Mouse (Mus musculus) limb, embryonic 12.5 days (tissue): ENCODE measurements around the gene Mlycd. TPM values are rescaled to one million over a fixed set of nuclear protein-coding genes. Genes with fewer than 3 reads are reported as not detected.

Experiments
- ATAC-seq: fragments of 200-750 bp; cut with Nextera tagmentation; 2 replicates; pipeline ENCODE4 v1.8.0; 2017; ENCODE audit warnings: low read depth, moderate TSS enrichment; ENCODE audit not compliant: insufficient number of reproducible peaks, insufficient read depth, low FRiP score, low TSS enrichment
- H3K27ac ChIP-seq: fragments of 300-500 bp; sonication (generic); 2 replicates; pipeline ENCODE4 v1.5.1; 2016; ENCODE audit warnings: mild to moderate bottlenecking, moderate library complexity
- H3K27me3 ChIP-seq: fragments of 300-500 bp; sonication (generic); 2 replicates; pipeline ENCODE4 v1.6.1; 2016; ENCODE audit warnings: mild to moderate bottlenecking, moderate library complexity
- H3K36me3 ChIP-seq: fragments of 300-500 bp; sonication (generic); 2 replicates; pipeline ENCODE4 v1.6.1; 2016; ENCODE audit warnings: mild to moderate bottlenecking, moderate library complexity
- H3K4me1 ChIP-seq: fragments of 300-500 bp; sonication (generic); replicated peaks from 2 replicates; pipeline ENCODE4 v1.6.1; 2016
- H3K4me2 ChIP-seq: fragments of 300-500 bp; sonication (generic); 2 replicates; pipeline ENCODE4 v1.6.1; 2016; ENCODE audit warnings: mild to moderate bottlenecking, moderate library complexity
- H3K4me3 ChIP-seq: fragments of 300-500 bp; sonication (generic); replicated peaks from 2 replicates; pipeline ENCODE4 v1.5.1; 2016; ENCODE audit warnings: mild to moderate bottlenecking
- H3K9ac ChIP-seq: fragments of 300-500 bp; sonication (generic); replicated peaks from 2 replicates; pipeline ENCODE4 v1.6.1; 2016; ENCODE audit warnings: mild to moderate bottlenecking, moderate library complexity
- H3K9me3 ChIP-seq: fragments of 300-500 bp; sonication (generic); 2 replicates; pipeline ENCODE4 v1.6.1; 2016; ENCODE audit warnings: mild to moderate bottlenecking, moderate library complexity
- WGBS: fragments of 180-500 bp; shearing (Covaris S2); methylation state at CpG from one replicate; pipeline ENCODE4 v1.1.7; 2016; 5-methylcytosine and 5-hydroxymethylcytosine counted together
- polyA plus RNA-seq: library from polyadenylated mRNA; unstranded; fragments of >200 nt; fragmentation: Nextera tagmentation; extraction: Ambion mirVana; gene quantifications from 2 replicates; pipeline ENCODE4 v1.2.1, GENCODE M21; 2016

Mlycd gene
- polyA plus RNA-seq, 1 experiment from 2014 or later = 10.5 TPM

- Histone ChIP-seq H3K27ac (no peak overlapping the region), H3K9ac (no peak overlapping the region), H3K36me3 (no peaks in the 10 kb centered on the region), H3K4me3 (no peak overlapping the region), H3K9me3 (0 out of 2 replicates have a peak, but pooled peaks cover 2% of the 10 kb centered on the region), H3K4me1 (no peaks in the 10 kb centered on the region), H3K4me2 (no peak overlapping the region), H3K27me3 (peaks cover 6% of the 10 kb centered on the region)
- WGBS = 73% methylated on average over 7 of the region's 7 CpGs
- no peak for ATAC-seq
These were observed 16.2 kb upstream of the Mlycd start for GRCm38 (mm10) chr8:119378476-119378875.

GRCm38 (mm10) chr8:119380619-119381018, 14.1 kb upstream of the Mlycd start:
- H3K4me1 ChIP-seq = no peaks in the 10 kb centered on the region
- H3K4me3 ChIP-seq = no peak overlapping the region
- H3K9me3 ChIP-seq = 0 out of 2 replicates have a peak, but pooled peaks cover 2% of the 10 kb centered on the region
- H3K4me2 ChIP-seq = no peak overlapping the region
- no peak for ATAC-seq
- peaks cover 22% of the 10 kb centered on the region for H3K27me3 ChIP-seq
- no peaks in the 10 kb centered on the region for H3K36me3 ChIP-seq
- H3K27ac ChIP-seq = no peak overlapping the region
- H3K9ac ChIP-seq = no peak overlapping the region
- WGBS = 40% methylated on average over 4 of the region's 4 CpGs

- Histone ChIP-seq H3K4me3 (no peak overlapping the region), H3K27ac (no peak overlapping the region), H3K9me3 (0 out of 2 replicates have a peak, but pooled peaks cover 2% of the 10 kb centered on the region), H3K4me2 (no peak overlapping the region), H3K4me1 (no peaks in the 10 kb centered on the region), H3K9ac (no peak overlapping the region), H3K27me3 (peaks cover 54% of the 10 kb centered on the region), H3K36me3 (no peaks in the 10 kb centered on the region)
- 23% methylated on average over 10 of the region's 10 CpGs for WGBS
- no peak for ATAC-seq
These were observed 10.2 kb upstream of the Mlycd start for GRCm38 (mm10) chr8:119384478-119384877.

- H3K27ac ChIP-seq = no peak overlapping the region
- 0 out of 2 replicates have a peak, but pooled peaks cover 2% of the 10 kb centered on the region for H3K9me3 ChIP-seq
- WGBS = 75% methylated on average over 6 of the region's 6 CpGs
- no peaks in the 10 kb centered on the region for H3K36me3 ChIP-seq
- no peak overlapping the region for H3K9ac ChIP-seq
- no peaks in the 10 kb centered on the region for H3K4me1 ChIP-seq
- no peak overlapping the region for H3K4me2 ChIP-seq
- no peak for ATAC-seq
- peaks cover 60% of the 10 kb centered on the region for H3K27me3 ChIP-seq
- H3K4me3 ChIP-seq = no peak overlapping the region
These were observed 8.8 kb upstream of the Mlycd start for GRCm38 (mm10) chr8:119385854-119386253.

- no peaks in the 10 kb centered on the region for H3K4me1 ChIP-seq
- H3K9ac ChIP-seq = no peak overlapping the region
- H3K27ac ChIP-seq = no peak overlapping the region
- H3K4me2 ChIP-seq = no peak overlapping the region
- H3K4me3 ChIP-seq = no peak overlapping the region
- 77% methylated on average over 6 of the region's 6 CpGs for WGBS
- 0 out of 2 replicates have a peak, but pooled peaks cover 2% of the 10 kb centered on the region for H3K9me3 ChIP-seq
- H3K36me3 ChIP-seq = no peaks in the 10 kb centered on the region
- peaks cover 68% of the 10 kb centered on the region for H3K27me3 ChIP-seq
- no peak for ATAC-seq
These were observed 7.7 kb upstream of the Mlycd start for GRCm38 (mm10) chr8:119386988-119387387.

GRCm38 (mm10) chr8:119394097-119394496, 581 bp upstream of the Mlycd start:
- peak overlapping the region; percentile 99 for H3K4me2 ChIP-seq
- H3K9ac ChIP-seq = peak overlapping the region; percentile 90
- H3K4me1 ChIP-seq = peaks cover 12% of the 10 kb centered on the region
- no peaks in the 10 kb centered on the region for H3K9me3 ChIP-seq
- H3K27ac ChIP-seq = no peak overlapping the region
- WGBS = 81% methylated on average over 9 of the region's 9 CpGs
- peaks cover 72% of the 10 kb centered on the region for H3K27me3 ChIP-seq
- ATAC-seq = no peak; the same call in 1 of the 2 replicates
- peak overlapping the region; percentile 91 for H3K4me3 ChIP-seq
- H3K36me3 ChIP-seq = no peaks in the 10 kb centered on the region

GRCm38 (mm10) chr8:119395072-119395950, 633 bp downstream of the Mlycd start:
- Histone ChIP-seq H3K27me3 (peaks cover 80% of the 10 kb centered on the region), H3K27ac (peak overlapping the region; percentile 72)
- 7% methylated on average over 80 of the region's 83 CpGs for WGBS

GRCm38 (mm10) chr8:119398558-119398957, 3.9 kb downstream of the Mlycd start:
- Histone ChIP-seq H3K36me3 (no peaks in the 10 kb centered on the region), H3K4me3 (no peak overlapping the region), H3K4me1 (peaks cover 12% of the 10 kb centered on the region), H3K9me3 (no peaks in the 10 kb centered on the region), H3K9ac (no peak overlapping the region), H3K27ac (no peak overlapping the region), H3K4me2 (no peak overlapping the region), H3K27me3 (peaks cover 62% of the 10 kb centered on the region)
- 85% methylated on average over 9 of the region's 9 CpGs for WGBS
- ATAC-seq = no peak

More at GRCm38 (mm10) chr8:119395072-119395950, 633 bp downstream of the Mlycd start:
- peak overlapping the region; percentile 91 for H3K4me3 ChIP-seq
- peaks cover 12% of the 10 kb centered on the region for H3K4me1 ChIP-seq
- peak overlapping the region; percentile 99 for H3K4me2 ChIP-seq
- peak overlapping the region; percentile 90 for H3K9ac ChIP-seq
- H3K36me3 ChIP-seq = no peaks in the 10 kb centered on the region
- ATAC-seq = 0 out of 2 replicates have a peak, but pooled peaks have one; percentile 33
- H3K9me3 ChIP-seq = no peaks in the 10 kb centered on the region

- Histone ChIP-seq H3K36me3 (no peaks in the 10 kb centered on the region; the same call in 1 of the 2 replicates), H3K27ac (no peak overlapping the region), H3K4me1 (peaks cover 10% of the 10 kb centered on the region), H3K9ac (no peak overlapping the region), H3K4me3 (no peak overlapping the region), H3K4me2 (no peak overlapping the region), H3K27me3 (peaks cover 55% of the 10 kb centered on the region), H3K9me3 (no peaks in the 10 kb centered on the region)
- ATAC-seq = no peak
- 74% methylated on average over 6 of the region's 6 CpGs for WGBS
These were observed 4.6 kb downstream of the Mlycd start for GRCm38 (mm10) chr8:119399255-119399654.

- peaks cover 50% of the 10 kb centered on the region for H3K27me3 ChIP-seq
- no peak overlapping the region for H3K4me2 ChIP-seq
- H3K36me3 ChIP-seq = peaks cover 7% of the 10 kb centered on the region; the same call in 1 of the 2 replicates
- no peaks in the 10 kb centered on the region for H3K9me3 ChIP-seq
- no peak overlapping the region for H3K9ac ChIP-seq
- H3K27ac ChIP-seq = no peak overlapping the region
- H3K4me3 ChIP-seq = no peak overlapping the region
- WGBS = 83% methylated on average over 9 of the region's 9 CpGs
- H3K4me1 ChIP-seq = peaks cover 8% of the 10 kb centered on the region
- no peak for ATAC-seq
These were observed 5.5 kb downstream of the Mlycd start for GRCm38 (mm10) chr8:119400122-119400671.

GRCm38 (mm10) chr8:119400904-119401303, 6.2 kb downstream of the Mlycd start:
- Histone ChIP-seq H3K27ac (no peak overlapping the region), H3K9ac (no peak overlapping the region), H3K4me2 (no peak overlapping the region), H3K4me3 (no peak overlapping the region), H3K27me3 (peaks cover 43% of the 10 kb centered on the region), H3K36me3 (peaks cover 7% of the 10 kb centered on the region; the same call in 1 of the 2 replicates), H3K9me3 (no peaks in the 10 kb centered on the region), H3K4me1 (peaks cover under 1% of the 10 kb centered on the region)
- WGBS = 76% methylated on average over 3 of the region's 3 CpGs
- ATAC-seq = no peak
